Mouse (Mus musculus) embryonic fibroblast, embryonic 13.5 days (primary cell): ENCODE measurements at regions not wholly inside any gene's neighbourhood (a gene's known extent, or its start where the extent isn't known, plus 50 kb on each side); places are given as distances from the start of the nearest gene placed in this dataset.

Experiments
- H3K27ac ChIP-seq: 2 replicates; pipeline ENCODE4 v1.5.1; 2012; ENCODE audit warnings: low read length, control low read depth, inconsistent platforms; ENCODE audit not compliant: insufficient read depth
- H3K4me1 ChIP-seq: 2 replicates; pipeline ENCODE4 v1.6.1; 2011; ENCODE audit warnings: low read length; ENCODE audit not compliant: control insufficient read depth, insufficient read depth
- H3K4me3 ChIP-seq: 2 replicates; pipeline ENCODE4 v1.5.1; 2011; ENCODE audit warnings: mild to moderate bottlenecking, control low read depth, low read length; ENCODE audit not compliant: insufficient read depth
- CTCF ChIP-seq: IDR thresholded peaks from 2 replicates; pipeline ENCODE4 v1.5.1; 2011; ENCODE audit warnings: mild to moderate bottlenecking, control low read depth, low read length, moderate library complexity, borderline replicate concordance; ENCODE audit not compliant: insufficient read depth
- POLR2A ChIP-seq: IDR thresholded peaks from 2 replicates; pipeline ENCODE4 v1.6.1; 2011; ENCODE audit warnings: low read depth, mild to moderate bottlenecking, control low read depth, low read length, moderate library complexity

DNA sequence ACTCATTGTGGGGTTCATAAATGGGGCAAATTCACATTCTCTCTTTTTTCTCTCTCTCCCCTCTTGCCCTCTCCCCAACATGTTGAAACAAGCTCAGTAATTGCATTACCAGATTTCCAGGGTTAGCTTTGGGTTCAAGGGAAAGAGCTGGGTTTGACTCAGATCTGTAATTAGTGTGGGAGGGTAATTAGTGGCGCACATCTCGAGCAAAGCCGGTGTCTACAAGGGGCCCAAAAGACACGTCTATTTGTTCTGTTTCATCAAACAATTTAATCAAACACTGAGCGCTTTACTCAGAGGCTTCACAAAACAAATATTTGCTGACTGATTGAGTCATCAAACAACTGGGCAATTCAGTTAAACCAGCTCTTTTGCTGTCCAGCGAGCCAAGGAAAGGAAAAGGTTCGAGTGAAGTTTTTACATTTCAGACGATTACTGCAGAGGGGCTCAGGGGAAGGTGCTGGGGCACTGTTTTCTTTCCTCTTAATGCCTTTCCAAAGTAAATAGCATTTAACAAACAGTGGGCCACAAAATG, 193.6 kb upstream of the Six2 start:
- peaks cover under 1% of the 10 kb centered on the region for H3K4me1 ChIP-seq
- no peak overlapping the region for H3K4me3 ChIP-seq
- TF ChIP-seq CTCF (no peak), POLR2A (no peak)
- H3K27ac ChIP-seq: no peak overlapping the region

DNA sequence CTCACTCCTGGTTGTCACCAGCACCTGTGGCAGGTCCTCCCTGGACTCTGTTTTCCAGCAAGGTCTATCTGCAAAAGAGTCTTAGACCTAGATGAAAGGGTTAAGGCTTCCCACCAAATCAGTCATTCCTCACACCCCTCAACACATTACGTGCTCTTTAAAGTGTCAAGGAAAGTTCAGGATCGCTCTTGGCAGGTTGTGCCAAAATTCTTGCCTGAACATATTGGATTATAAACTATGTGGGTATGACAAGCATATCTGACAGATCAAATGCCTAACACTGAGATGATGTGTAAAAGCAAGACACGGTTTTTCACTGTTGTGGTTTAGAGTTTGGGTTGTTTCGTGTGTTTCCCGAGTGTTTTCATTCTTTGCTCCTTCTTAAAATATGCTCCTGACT, 193.0 kb upstream of the Six2 start:
- no peak overlapping the region for H3K27ac ChIP-seq

DNA sequence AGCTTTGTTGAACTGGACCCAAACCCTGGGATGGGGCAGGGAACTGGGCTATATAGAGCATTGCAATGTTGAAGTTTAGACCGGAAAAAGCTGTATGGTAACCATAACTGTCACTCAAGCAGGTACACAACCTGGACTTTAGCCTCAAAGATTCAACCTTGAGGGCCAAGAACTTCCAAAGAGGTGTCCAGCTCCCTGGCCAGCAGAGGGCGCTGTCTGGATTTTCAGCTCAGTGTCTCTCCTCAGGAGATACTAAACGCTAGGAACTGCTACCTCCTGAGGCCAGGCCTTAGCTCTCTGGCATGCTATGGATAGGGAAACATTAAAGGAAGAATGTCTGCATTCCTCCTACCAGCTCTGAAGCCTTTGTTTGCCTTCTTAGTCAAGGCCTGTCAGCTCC, 189.4 kb upstream of the Six2 start:
- H3K4me3 ChIP-seq: no peak overlapping the region
- TF ChIP-seq CTCF (no peak), POLR2A (no peak)
- H3K27ac ChIP-seq: no peak overlapping the region
- no peaks in the 10 kb centered on the region; the same call in 1 of the 2 replicates for H3K4me1 ChIP-seq

More for the DNA sequence above, 193.0 kb upstream of the Six2 start:
- no peaks in the 10 kb centered on the region; the same call in none of the 2 replicates for H3K4me1 ChIP-seq
- H3K4me3 ChIP-seq: no peak overlapping the region
- no peak for TF ChIP-seq POLR2A
- TF ChIP-seq CTCF: no peak

DNA sequence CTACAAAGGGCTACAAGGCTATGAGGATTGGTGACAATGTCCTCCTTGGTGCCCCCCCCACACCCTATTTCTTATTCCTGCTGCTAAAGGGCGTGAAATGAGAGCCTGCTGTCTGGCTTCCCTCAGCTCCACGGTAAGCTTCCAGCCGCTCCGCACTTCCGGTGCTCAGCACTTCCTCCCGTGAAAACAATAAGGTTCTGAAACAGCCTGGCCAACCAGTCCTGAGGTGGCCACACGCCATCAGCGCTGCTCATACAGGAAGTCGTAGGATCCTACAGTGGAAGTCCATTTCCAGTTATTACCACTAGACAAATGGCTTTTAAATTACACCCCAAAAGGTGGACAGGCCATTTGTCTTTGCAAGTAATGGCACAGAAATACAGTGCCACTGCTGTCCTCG, 188.8 kb upstream of the Six2 start:
- Histone ChIP-seq H3K27ac (no peak overlapping the region), H3K4me1 (no peaks in the 10 kb centered on the region; the same call in 1 of the 2 replicates), H3K4me3 (no peak overlapping the region)
- TF ChIP-seq CTCF (no peak), POLR2A (no peak)

DNA sequence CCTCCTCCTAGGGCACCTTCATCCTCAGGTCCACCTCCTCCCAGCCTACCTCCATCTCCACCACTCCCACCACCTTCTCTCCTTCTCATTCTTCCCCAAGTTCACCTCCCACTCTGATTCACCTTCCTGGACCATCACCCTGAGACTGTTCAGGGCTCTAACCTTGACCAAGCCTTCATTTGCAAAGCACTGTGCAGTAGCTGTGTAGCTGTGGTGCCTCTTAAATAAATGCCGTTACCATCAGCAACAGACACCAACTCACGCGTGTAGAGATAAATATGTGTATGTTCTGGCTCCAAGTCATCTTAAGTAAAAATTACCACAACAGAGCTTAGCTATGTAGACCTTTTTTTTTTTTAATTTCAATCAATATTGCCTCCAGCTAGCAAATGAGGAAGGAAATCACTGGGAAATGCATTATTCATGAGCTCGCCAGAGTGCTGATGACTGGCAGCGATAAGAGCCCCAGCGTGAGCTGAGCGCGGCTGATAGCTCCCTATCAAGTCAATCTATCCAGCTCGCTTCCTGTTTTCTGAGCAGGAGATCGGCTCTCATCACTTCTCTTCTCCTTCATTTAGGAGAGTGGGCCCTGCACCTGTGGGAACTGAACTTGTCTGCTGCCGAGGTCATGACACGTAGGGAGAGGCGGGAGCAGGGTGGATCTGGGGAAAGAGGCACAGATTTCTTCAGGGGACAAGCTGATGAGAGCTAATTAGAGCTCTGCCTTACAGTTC, 185.9 kb upstream of the Six2 start:
- TF ChIP-seq POLR2A (no peak), CTCF (no peak)
- no peak overlapping the region for H3K4me3 ChIP-seq
- no peaks in the 10 kb centered on the region for H3K4me1 ChIP-seq
- H3K27ac ChIP-seq: no peak overlapping the region

DNA sequence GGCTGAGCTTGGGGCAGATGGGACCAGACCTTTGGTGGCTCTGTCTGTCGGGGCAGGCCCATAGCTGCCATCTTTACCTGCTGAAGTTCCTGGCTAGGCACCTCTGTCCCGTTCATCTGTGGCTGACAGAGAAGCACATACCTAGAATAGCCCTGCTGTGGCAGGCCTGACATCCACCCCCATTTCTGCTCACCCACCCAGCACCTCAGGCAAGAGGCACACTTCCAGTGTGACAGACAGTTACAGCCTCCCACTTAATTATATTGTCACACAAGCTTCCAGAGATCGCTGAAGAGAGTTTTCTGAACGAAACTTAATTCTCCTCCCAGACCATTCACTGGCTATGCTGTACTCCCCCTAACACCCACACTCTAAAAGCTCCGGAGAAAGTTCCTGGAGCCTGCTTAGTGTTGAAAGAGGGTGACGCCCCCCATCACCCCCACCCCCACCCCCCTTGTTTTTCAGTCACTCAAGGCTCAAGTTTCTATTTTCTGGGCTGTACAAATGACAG, 184.9 kb upstream of the Six2 start:
- Histone ChIP-seq H3K4me1 (no peaks in the 10 kb centered on the region), H3K27ac (no peak overlapping the region), H3K4me3 (no peak overlapping the region)
- TF ChIP-seq POLR2A (no peak), CTCF (no peak)

DNA sequence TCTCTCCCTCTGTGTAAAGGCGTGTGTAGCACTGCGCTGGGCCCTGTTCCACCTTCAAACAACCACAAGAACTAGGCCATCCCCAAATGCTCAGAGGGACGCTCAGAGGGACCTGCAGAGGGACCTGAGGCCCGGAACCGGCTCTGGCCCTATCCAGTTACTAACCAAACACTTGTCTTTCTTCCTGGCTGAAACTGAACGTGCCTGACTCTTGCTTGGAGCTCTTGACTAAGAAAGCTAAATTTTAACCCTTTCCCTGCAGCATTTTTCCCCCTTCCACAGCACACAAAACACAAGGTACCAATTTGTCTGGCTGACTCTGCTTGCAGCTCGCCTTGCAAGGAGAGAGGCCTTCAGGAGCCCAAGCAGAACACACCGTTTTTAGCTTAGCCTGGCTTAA, 182.3 kb upstream of the Six2 start:
- H3K4me3 ChIP-seq: no peak overlapping the region
- no peak overlapping the region for H3K27ac ChIP-seq
- H3K4me1 ChIP-seq: no peaks in the 10 kb centered on the region
- no peak for TF ChIP-seq CTCF

DNA sequence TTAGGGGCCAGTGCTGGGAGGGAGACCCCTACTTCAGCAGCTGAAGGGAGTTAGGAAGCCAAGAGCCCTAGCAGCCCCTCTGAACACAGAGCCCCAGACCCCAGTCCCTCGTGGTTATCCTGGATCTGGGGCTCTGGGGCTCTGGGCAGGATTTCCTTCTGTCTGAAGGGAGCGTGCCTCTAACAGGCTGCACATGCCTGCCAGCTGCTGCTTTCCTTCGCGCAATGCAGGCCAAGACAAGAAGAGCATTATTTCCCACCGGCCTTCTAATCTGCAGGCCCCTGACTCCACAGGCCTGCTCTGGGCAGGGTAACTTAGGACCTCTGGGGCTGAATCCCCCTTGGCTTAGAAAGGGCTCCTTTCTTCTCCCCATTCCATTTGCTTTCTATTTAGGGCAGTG, 181.1 kb upstream of the Six2 start:
- Histone ChIP-seq H3K4me3 (no peak overlapping the region), H3K27ac (no peak overlapping the region), H3K4me1 (no peaks in the 10 kb centered on the region)
- TF ChIP-seq CTCF (no peak), POLR2A (no peak)

DNA sequence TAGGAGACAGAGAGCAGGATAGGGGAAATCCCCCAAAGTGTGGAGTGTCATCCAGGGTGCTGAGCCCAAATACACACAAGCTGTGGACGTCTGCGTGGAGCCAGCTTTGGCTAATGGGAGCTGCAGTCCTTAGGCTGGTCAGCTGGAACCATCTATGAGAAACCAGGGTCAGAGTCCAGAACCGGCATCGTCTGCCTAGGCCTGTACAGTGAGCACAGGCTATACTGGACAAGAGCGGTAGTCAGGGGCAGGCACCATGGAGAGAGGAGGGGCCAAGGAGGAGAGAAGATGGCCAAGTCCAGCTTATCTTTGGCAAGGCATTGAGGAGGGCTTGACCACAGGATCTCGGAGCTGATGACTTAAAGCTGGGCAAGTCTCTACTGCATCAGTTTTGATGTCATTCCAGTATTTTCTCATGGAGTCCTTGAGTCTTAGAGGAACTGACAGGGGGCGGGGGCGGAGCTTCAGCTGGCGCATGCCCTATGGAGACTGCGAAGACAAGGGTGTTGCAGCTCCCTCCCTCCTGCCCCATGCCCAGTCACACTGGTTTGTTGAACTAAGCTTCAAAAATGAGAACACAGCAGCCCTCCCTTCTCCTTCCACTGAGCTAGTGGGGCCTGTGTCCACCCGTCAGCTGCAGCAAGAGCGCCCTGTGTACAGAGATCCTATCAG, 180.0 kb upstream of the Six2 start:
- no peaks in the 10 kb centered on the region for H3K4me1 ChIP-seq
- H3K4me3 ChIP-seq: no peak overlapping the region
- H3K27ac ChIP-seq: no peak overlapping the region
- TF ChIP-seq POLR2A (no peak), CTCF (no peak)

DNA sequence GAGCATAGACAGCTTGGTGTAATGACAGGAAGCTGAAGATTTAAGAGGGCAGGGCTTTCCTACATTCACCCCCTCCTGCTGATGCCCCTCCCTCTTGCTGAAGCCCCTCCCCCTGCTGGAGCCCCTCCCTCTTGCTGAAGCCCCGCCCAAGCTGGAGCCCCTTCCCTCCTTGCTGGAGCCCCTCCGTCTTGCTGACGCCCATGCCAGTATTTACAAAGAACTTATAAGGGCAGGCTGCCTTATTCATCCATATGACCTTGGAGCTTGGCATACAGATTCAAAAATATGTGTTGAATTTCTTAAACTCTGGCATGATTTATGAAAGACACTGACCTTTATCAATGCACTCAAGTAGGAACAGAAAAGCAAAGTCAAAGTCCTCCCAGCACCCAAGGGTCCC, 178.5 kb upstream of the Six2 start:
- Histone ChIP-seq H3K4me3 (no peak overlapping the region), H3K27ac (no peak overlapping the region), H3K4me1 (no peaks in the 10 kb centered on the region)
- no peak for TF ChIP-seq CTCF
- TF ChIP-seq POLR2A: no peak

DNA sequence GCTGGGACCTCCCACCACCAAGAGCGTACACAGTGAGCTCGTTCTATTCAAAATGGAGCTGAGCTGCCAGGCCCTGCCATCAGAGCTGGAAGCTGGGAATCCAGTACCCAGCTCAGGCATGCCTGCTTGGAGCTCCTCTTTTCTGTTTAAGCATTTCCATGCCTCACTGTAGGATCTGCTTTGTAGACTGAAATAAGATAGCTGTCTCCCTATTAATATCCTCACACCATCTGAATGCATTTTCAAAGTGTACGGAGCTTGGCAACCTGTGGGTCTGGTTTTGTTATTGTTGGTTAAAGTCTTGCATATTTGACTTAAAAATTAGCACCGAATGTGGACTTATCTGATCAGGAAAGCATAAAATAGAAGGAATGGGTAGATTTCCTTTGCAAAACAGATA, 177.9 kb upstream of the Six2 start:
- no peak overlapping the region for H3K4me3 ChIP-seq
- no peak overlapping the region for H3K27ac ChIP-seq
- no peak for TF ChIP-seq CTCF
- no peak for TF ChIP-seq POLR2A
- no peaks in the 10 kb centered on the region for H3K4me1 ChIP-seq
